Comparison of ENCODE assay signal across 8 mouse cellular contexts in the genomic region with DNA sequence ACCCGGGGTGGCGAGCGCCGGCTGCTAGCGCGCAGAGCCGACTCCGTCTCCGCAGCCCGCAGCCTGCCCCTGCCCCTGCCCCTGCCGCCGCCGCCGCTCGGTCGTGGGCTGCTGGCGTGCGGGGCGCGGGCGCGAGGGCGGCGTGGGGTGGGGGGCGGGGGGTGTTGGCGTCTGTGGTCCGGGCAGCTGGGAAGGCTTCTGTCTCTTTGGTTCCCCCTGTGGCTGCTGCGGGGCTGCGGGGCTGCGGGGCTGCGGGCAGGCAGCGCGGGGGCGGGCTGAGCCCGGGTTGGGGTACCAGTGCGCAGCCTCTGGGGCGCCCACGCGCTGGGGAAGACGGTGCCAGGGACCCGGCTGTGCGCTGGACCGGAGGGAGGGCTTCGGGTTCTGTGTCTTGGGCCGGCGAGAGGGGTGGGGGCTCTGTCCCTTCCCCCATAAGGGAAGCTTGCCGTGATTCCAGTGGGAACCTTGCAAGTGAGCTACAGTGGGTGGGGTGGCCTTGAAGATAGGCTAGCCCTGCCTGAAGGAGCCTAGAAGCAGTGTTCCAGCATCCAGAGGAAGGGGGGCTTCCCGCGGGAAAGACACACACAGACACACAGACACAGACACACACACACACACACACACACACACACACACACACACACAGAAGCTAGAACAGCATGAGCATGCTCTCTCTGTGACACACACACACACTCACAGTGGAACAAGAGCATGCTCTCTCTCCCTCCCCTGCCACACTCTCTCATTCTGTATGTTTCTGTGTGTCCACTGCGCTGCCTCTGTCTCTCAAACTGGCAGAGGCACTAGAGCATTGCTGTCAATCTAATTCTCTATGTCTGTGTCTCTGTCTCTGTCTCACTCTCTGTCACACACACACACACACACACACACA.
DNase-seq lines count a peak whose midpoint lies in the region; ATAC-seq and TF ChIP-seq lines count a peak whose summit lies in the region.
"Not testable (repeated sequence)": the region's sequence is repeated elsewhere in the genome, so short reads cannot be mapped to it uniquely, and the experiment has no call there.

No protein-coding gene starts in this region.

- H3K9me3 ChIP-seq in forebrain, embryonic 12.5 days; heart, embryonic 14.5 days (ENCODE audit: control insufficient read depth, low read length); hindbrain, postnatal 0 days (ENCODE audit: low read length); kidney, postnatal 0 days (replicated peaks; ENCODE audit: low read length); lung, embryonic 16.5 days (ENCODE audit: control insufficient read depth, low read length); midbrain, postnatal 0 days (ENCODE audit: low read length); stomach, embryonic 14.5 days (ENCODE audit: control insufficient read depth, low read depth, low read length): not testable (repeated sequence)

- H3K4me1 ChIP-seq in forebrain, embryonic 12.5 days; heart, embryonic 14.5 days (ENCODE audit: control insufficient read depth in 2 of 2, insufficient read depth in 2 of 2, low read length in 2 of 2); hindbrain, postnatal 0 days (ENCODE audit: insufficient read depth, low read length); kidney, postnatal 0 days (replicated peaks; ENCODE audit: insufficient read depth, low read length); lung, embryonic 16.5 days (replicated peaks; ENCODE audit: control insufficient read depth, insufficient read depth, low read length); midbrain, postnatal 0 days (ENCODE audit: insufficient read depth, low read length); stomach, embryonic 14.5 days (ENCODE audit: control insufficient read depth, insufficient read depth, low read length): not testable (repeated sequence)

- TF ChIP-seq CTCF in hindbrain, postnatal 0 days (IDR thresholded peaks at IDR 0.05; ENCODE audit: low read depth); kidney, postnatal 0 days (IDR thresholded peaks at IDR 0.05; ENCODE audit: low read depth); midbrain, postnatal 0 days (IDR thresholded peaks at IDR 0.05): not testable (repeated sequence)

- DNase-seq in hindbrain, postnatal 0 days (ENCODE audit: low spot score); kidney, postnatal 0 days (ENCODE audit: low spot score); midbrain, postnatal 0 days (ENCODE audit: low spot score): not testable (repeated sequence)

- H3K27me3 ChIP-seq in forebrain, embryonic 12.5 days; heart, embryonic 14.5 days (ENCODE audit: control insufficient read depth, insufficient read depth, low read length); hindbrain, postnatal 0 days (ENCODE audit: insufficient read depth, low read length); kidney, postnatal 0 days (ENCODE audit: insufficient read depth, low read length); lung, embryonic 16.5 days (ENCODE audit: control insufficient read depth, insufficient read depth, low read depth, low read length); midbrain, postnatal 0 days (ENCODE audit: insufficient read depth, low read length); stomach, embryonic 14.5 days (ENCODE audit: control insufficient read depth, insufficient read depth, low read length): not testable (repeated sequence)

- ATAC-seq in cerebellum, adult (ENCODE audit: insufficient number of reproducible peaks, low FRiP score, low TSS enrichment): peak; percentile 28; the same call in 1 of the 2 replicates
- ATAC-seq in forebrain, embryonic 12.5 days (ENCODE audit: low FRiP score): peak; percentile 84
- 0 out of 2 replicates have a peak, but pooled peaks have one; percentile 26 for ATAC-seq in heart, embryonic 14.5 days (ENCODE audit: insufficient number of reproducible peaks, insufficient read depth, low FRiP score, low read depth)
- ATAC-seq in hindbrain, postnatal 0 days: peak; percentile 91
- ATAC-seq in kidney, postnatal 0 days (replicated peaks; ENCODE audit: low FRiP score, low read depth): peak; percentile 61
- peak; percentile 65 for ATAC-seq in lung, embryonic 16.5 days (ENCODE audit: low read depth)
- ATAC-seq in midbrain, postnatal 0 days (ENCODE audit: low FRiP score): peak; percentile 87
- peak; percentile 72 for ATAC-seq in stomach, embryonic 14.5 days (ENCODE audit: insufficient number of reproducible peaks, insufficient read depth, low FRiP score, low read depth)

- not testable (repeated sequence) for H3K4me2 ChIP-seq in forebrain, embryonic 12.5 days; heart, embryonic 14.5 days (ENCODE audit: low read length); hindbrain, postnatal 0 days (ENCODE audit: low read depth, low read length); kidney, postnatal 0 days (ENCODE audit: low read length); lung, embryonic 16.5 days (ENCODE audit: low read depth, low read length); midbrain, postnatal 0 days (ENCODE audit: low read depth, low read length, poor library complexity, severe bottlenecking); stomach, embryonic 14.5 days (replicated peaks; ENCODE audit: low read depth, low read length)

- not testable (repeated sequence) for H3K36me3 ChIP-seq in forebrain, embryonic 12.5 days (replicated peaks); heart, embryonic 14.5 days (ENCODE audit: control insufficient read depth, insufficient read depth, low read length); hindbrain, postnatal 0 days (ENCODE audit: insufficient read depth, low read length); kidney, postnatal 0 days (ENCODE audit: insufficient read depth, low read length); lung, embryonic 16.5 days (ENCODE audit: control insufficient read depth, insufficient read depth, low read length); midbrain, postnatal 0 days (ENCODE audit: insufficient read depth, low read length); stomach, embryonic 14.5 days (ENCODE audit: control insufficient read depth, insufficient read depth, low read length)

- WGBS in forebrain, embryonic 12.5 days: no CpG with 5 or more reads among the region's 50 CpGs
- WGBS in heart, embryonic 14.5 days: no CpG with 5 or more reads among the region's 50 CpGs
- no CpG with 5 or more reads among the region's 50 CpGs for WGBS in hindbrain, postnatal 0 days
- 50% methylated on average over 1 of the region's 50 CpGs for WGBS in kidney, postnatal 0 days
- WGBS in lung, embryonic 16.5 days: no CpG with 5 or more reads among the region's 50 CpGs
- WGBS in midbrain, postnatal 0 days: no CpG with 5 or more reads among the region's 50 CpGs
- no CpG with 5 or more reads among the region's 50 CpGs for WGBS in stomach, embryonic 14.5 days

- H3K4me3 ChIP-seq in forebrain, embryonic 12.5 days (replicated peaks); heart, embryonic 14.5 days (ENCODE audit: control insufficient read depth in 1 of 2, insufficient read depth in 1 of 2, low read depth in 1 of 2, low read length in 2 of 2); hindbrain, postnatal 0 days (ENCODE audit: low read length); kidney, postnatal 0 days (replicated peaks; ENCODE audit: low read depth, low read length); lung, embryonic 16.5 days (ENCODE audit: low read length); midbrain, postnatal 0 days (ENCODE audit: low read depth, low read length); stomach, embryonic 14.5 days (ENCODE audit: low read depth, low read length): not testable (repeated sequence)

- not testable (repeated sequence) for H3K9ac ChIP-seq in forebrain, embryonic 12.5 days; heart, embryonic 14.5 days (ENCODE audit: low read length); hindbrain, postnatal 0 days (replicated peaks; ENCODE audit: low read length); kidney, postnatal 0 days (ENCODE audit: low read depth, low read length); lung, embryonic 16.5 days (ENCODE audit: low read length); midbrain, postnatal 0 days (replicated peaks; ENCODE audit: low read length, poor library complexity, severe bottlenecking); stomach, embryonic 14.5 days (replicated peaks; ENCODE audit: low read depth, low read length)

- not testable (repeated sequence) for H3K27ac ChIP-seq in forebrain, embryonic 12.5 days; heart, embryonic 14.5 days (replicated peaks in 1 of 2; ENCODE audit: control insufficient read depth in 1 of 2, insufficient read depth in 1 of 2, low read depth in 2 of 2, low read length in 2 of 2); hindbrain, postnatal 0 days; kidney, postnatal 0 days; lung, embryonic 16.5 days (ENCODE audit: low read length); midbrain, postnatal 0 days (ENCODE audit: low read depth, low read length); stomach, embryonic 14.5 days (ENCODE audit: low read length)

Comparison
In these comparisons a context has a peak if more than half of its experiments do, and no peak if none do; other contexts are left out.
1. ATAC-seq: peak in every context shown above with its lines; median percentile 91 in hindbrain, postnatal 0 days; 87 in midbrain, postnatal 0 days; 84 in forebrain, embryonic 12.5 days; 72 in stomach, embryonic 14.5 days; 65 in lung, embryonic 16.5 days; 61 in kidney, postnatal 0 days; 28 in cerebellum, adult; 26 in heart, embryonic 14.5 days.